Mouse (Mus musculus) limb, embryonic 14.5 days (tissue): ENCODE measurements at regions not wholly inside any gene's neighbourhood (a gene's known extent, or its start where the extent isn't known, plus 50 kb on each side); places are given as distances from the start of the nearest gene placed in this dataset.

Experiments used
- ATAC-seq: fragments of 200-750 bp; cut with Nextera tagmentation; 2 replicates; pipeline ENCODE4 v1.8.0; 2017; ENCODE audit warnings: low read depth, moderate number of reproducible peaks, moderate TSS enrichment; ENCODE audit not compliant: low FRiP score
- DNase-seq: peaks from one replicate; pipeline ENCODE4 v3.0.0-alpha.2; 2015; ENCODE audit warnings: low spot score
- H3K27ac ChIP-seq: fragments of 300-500 bp; sonication (generic); replicated peaks from 2 replicates; pipeline ENCODE4 v1.5.1; 2014; ENCODE audit warnings: low read depth, mild to moderate bottlenecking, low read length, moderate library complexity, mixed read lengths
- H3K27me3 ChIP-seq: fragments of 300-500 bp; sonication (generic); 2 replicates; pipeline ENCODE4 v1.6.1; 2014; ENCODE audit warnings: low read length, mixed read lengths; ENCODE audit not compliant: control insufficient read depth, insufficient read depth
- H3K36me3 ChIP-seq: fragments of 300-500 bp; sonication (generic); 2 replicates; pipeline ENCODE4 v1.6.1; 2014; ENCODE audit warnings: mild to moderate bottlenecking, low read length, moderate library complexity, mixed read lengths; ENCODE audit not compliant: control insufficient read depth, insufficient read depth
- H3K4me1 ChIP-seq: fragments of 300-500 bp; sonication (generic); 2 replicates; pipeline ENCODE4 v1.6.1; 2014; ENCODE audit warnings: antibody characterized with exemption, low read length, mixed read lengths; ENCODE audit not compliant: control insufficient read depth, insufficient read depth
- H3K4me2 ChIP-seq: fragments of 300-500 bp; sonication (generic); replicated peaks from 2 replicates; pipeline ENCODE4 v1.6.1; 2014; ENCODE audit warnings: low read depth, mild to moderate bottlenecking, low read length, moderate library complexity; ENCODE audit not compliant: severe bottlenecking
- H3K4me3 ChIP-seq: fragments of 300-500 bp; sonication (generic); replicated peaks from 2 replicates; pipeline ENCODE4 v1.5.1; 2014; ENCODE audit warnings: low read length
- H3K9ac ChIP-seq: fragments of 300-500 bp; sonication (generic); 2 replicates; pipeline ENCODE4 v1.6.1; 2014; ENCODE audit warnings: mild to moderate bottlenecking, low read depth, low read length, moderate library complexity; ENCODE audit not compliant: severe bottlenecking
- H3K9me3 ChIP-seq: fragments of 300-500 bp; sonication (generic); 2 replicates; pipeline ENCODE4 v1.6.1; 2016; ENCODE audit warnings: low read length; ENCODE audit not compliant: control insufficient read depth
- POLR2A ChIP-seq: fragments of 200-500 bp; IDR thresholded peaks from 2 replicates; pipeline ENCODE4 v1.8.0; 2012; ENCODE audit warnings: inconsistent platforms, mild to moderate bottlenecking, moderate library complexity, borderline replicate concordance; ENCODE audit not compliant: insufficient read depth, insufficient read length; ENCODE audit errors: extremely low read depth
- WGBS: fragments of 180-500 bp; shearing (Covaris S2); extraction: QIAGEN DNeasy Blood & Tissue Kit; methylation state at CpG from one replicate; pipeline ENCODE4 v1.1.7; 2014; 5-methylcytosine and 5-hydroxymethylcytosine counted together

- H3K9me3 ChIP-seq, result no peaks in the 10 kb centered on the region
- no peaks in the 10 kb centered on the region for H3K36me3 ChIP-seq
- WGBS, result 78% methylated on average over 2 of the region's 2 CpGs
- DNase-seq (no peak), ATAC-seq (no peak)
- no peak overlapping the region for H3K9ac ChIP-seq
- H3K4me1 ChIP-seq, result no peaks in the 10 kb centered on the region
- no peak overlapping the region for H3K27ac ChIP-seq
- no peak overlapping the region for H3K4me2 ChIP-seq
- no peak for TF ChIP-seq POLR2A
- H3K27me3 ChIP-seq, result no peaks in the 10 kb centered on the region
- H3K4me3 ChIP-seq, result no peak overlapping the region
These were observed 74.0 kb downstream of the Gm13691 start for GRCm38 (mm10) chr2:84064371-84064770.

- no peak overlapping the region for H3K4me3 ChIP-seq
- H3K9ac ChIP-seq, result no peak overlapping the region
- TF ChIP-seq POLR2A, result no peak
- WGBS, result 68% methylated on average over 7 of the region's 7 CpGs
- ATAC-seq (no peak), DNase-seq (no peak)
- no peaks in the 10 kb centered on the region for H3K4me1 ChIP-seq
- no peak overlapping the region for H3K27ac ChIP-seq
- H3K36me3 ChIP-seq, result no peaks in the 10 kb centered on the region
- no peaks in the 10 kb centered on the region for H3K27me3 ChIP-seq
- H3K9me3 ChIP-seq, result no peaks in the 10 kb centered on the region
- no peak overlapping the region for H3K4me2 ChIP-seq
These were observed 74.7 kb downstream of the Gm13691 start for GRCm38 (mm10) chr2:84065061-84065460.

- H3K27me3 ChIP-seq, result no peaks in the 10 kb centered on the region
- no peak overlapping the region for H3K4me2 ChIP-seq
- no peak overlapping the region for H3K9ac ChIP-seq
- TF ChIP-seq POLR2A, result no peak
- H3K9me3 ChIP-seq, result no peaks in the 10 kb centered on the region
- no peaks in the 10 kb centered on the region for H3K4me1 ChIP-seq
- WGBS, result 73% methylated on average over 2 of the region's 2 CpGs
- no peaks in the 10 kb centered on the region for H3K36me3 ChIP-seq
- DNase-seq, result no peak
- no peak overlapping the region for H3K4me3 ChIP-seq
- H3K27ac ChIP-seq, result no peak overlapping the region
- no peak for ATAC-seq
These were observed 75.4 kb downstream of the Gm13691 start for GRCm38 (mm10) chr2:84065749-84066148.

- no peak for ATAC-seq
- H3K36me3 ChIP-seq, result no peaks in the 10 kb centered on the region
- no peaks in the 10 kb centered on the region for H3K27me3 ChIP-seq
- H3K4me1 ChIP-seq, result no peaks in the 10 kb centered on the region
- WGBS, result 74% methylated on average over 3 of the region's 3 CpGs
- no peak for DNase-seq
- no peak overlapping the region for H3K4me3 ChIP-seq
- H3K27ac ChIP-seq, result no peak overlapping the region
- TF ChIP-seq POLR2A, result no peak
- H3K9ac ChIP-seq, result no peak overlapping the region
- no peaks in the 10 kb centered on the region for H3K9me3 ChIP-seq
- H3K4me2 ChIP-seq, result no peak overlapping the region
These were observed 75.9 kb downstream of the Gm13691 start for GRCm38 (mm10) chr2:84066151-84066693.

- no peak overlapping the region for H3K4me2 ChIP-seq
- H3K36me3 ChIP-seq, result no peaks in the 10 kb centered on the region
- no peak overlapping the region for H3K9ac ChIP-seq
- no peaks in the 10 kb centered on the region for H3K4me1 ChIP-seq
- DNase-seq (no peak), ATAC-seq (no peak)
- 84% methylated on average over 6 of the region's 6 CpGs for WGBS
- H3K27me3 ChIP-seq, result no peaks in the 10 kb centered on the region
- no peak overlapping the region for H3K4me3 ChIP-seq
- no peak for TF ChIP-seq POLR2A
- no peak overlapping the region for H3K27ac ChIP-seq
- H3K9me3 ChIP-seq, result no peaks in the 10 kb centered on the region
These were observed 76.6 kb downstream of the Gm13691 start for GRCm38 (mm10) chr2:84066785-84067526.
